Mouse (Mus musculus): Measurements from ENCODE around the gene Fhod1. TPM values are rescaled to one million over a fixed set of nuclear protein-coding genes. Genes with fewer than 3 reads are reported as not detected.

The Fhod1 gene
- polyA plus RNA-seq, 1 experiment = 78.6 TPM

GRCm38 (mm10) chr8:105372473-105372872, 24.7 kb upstream of the Fhod1 start:
- no peak for TF ChIP-seq FLI1 (IDR thresholded peaks at IDR 0.05; ENCODE audit: low read length)
- TF ChIP-seq GATA1 (IDR thresholded peaks at IDR 0.05; ENCODE audit: borderline replicate concordance, low read length) = no peak
- H3K9me3 ChIP-seq = peaks cover 14% of the 10 kb centered on the region
- H3K4me1 ChIP-seq = peaks cover 16% of the 10 kb centered on the region
- H3K36me3 ChIP-seq (replicated peaks; ENCODE audit: low read length) = peaks cover 2% of the 10 kb centered on the region
- H3K27me3 ChIP-seq (replicated peaks) = peaks cover 92% of the 10 kb centered on the region
- H3K4me3 ChIP-seq (replicated peaks) = no peak overlapping the region

- TF ChIP-seq GATA1 (IDR thresholded peaks at IDR 0.05; ENCODE audit: borderline replicate concordance, low read length) (no peak), FLI1 (IDR thresholded peaks at IDR 0.05; ENCODE audit: low read length) (no peak)
- Histone ChIP-seq H3K27me3 (replicated peaks) (peaks cover 47% of the 10 kb centered on the region), H3K36me3 (replicated peaks; ENCODE audit: low read length) (peaks cover 2% of the 10 kb centered on the region), H3K4me1 (peaks cover 18% of the 10 kb centered on the region), H3K9me3 (no peaks in the 10 kb centered on the region; the same call in 1 of the 2 replicates), H3K4me3 (replicated peaks) (no peak overlapping the region)
Observed at GRCm38 (mm10) chr8:105367107-105367506, 19.4 kb upstream of the Fhod1 start.

- no peak overlapping the region for H3K4me3 ChIP-seq (replicated peaks)
- H3K9me3 ChIP-seq = no peaks in the 10 kb centered on the region
- TF ChIP-seq FLI1 (IDR thresholded peaks at IDR 0.05; ENCODE audit: low read length) (no peak), GATA1 (IDR thresholded peaks at IDR 0.05; ENCODE audit: borderline replicate concordance, low read length) (no peak)
- peaks cover 19% of the 10 kb centered on the region for H3K27me3 ChIP-seq (replicated peaks)
- H3K36me3 ChIP-seq (replicated peaks; ENCODE audit: low read length) = peaks cover 2% of the 10 kb centered on the region
- H3K4me1 ChIP-seq = peaks cover 32% of the 10 kb centered on the region
Observed at GRCm38 (mm10) chr8:105361751-105362702, 14.3 kb upstream of the Fhod1 start.

- TF ChIP-seq FLI1 (IDR thresholded peaks at IDR 0.05; ENCODE audit: low read length) (no peak), GATA1 (IDR thresholded peaks at IDR 0.05; ENCODE audit: borderline replicate concordance, low read length) (no peak)
- H3K27me3 ChIP-seq (replicated peaks) = peaks cover 27% of the 10 kb centered on the region
- peaks cover 13% of the 10 kb centered on the region for H3K36me3 ChIP-seq (replicated peaks; ENCODE audit: low read length)
Observed at GRCm38 (mm10) chr8:105359646-105360045, 11.9 kb upstream of the Fhod1 start.

GRCm38 (mm10) chr8:105359208-105359607, 11.5 kb upstream of the Fhod1 start:
- H3K27me3 ChIP-seq (replicated peaks) = peaks cover 23% of the 10 kb centered on the region
- peak overlapping the region; percentile 15 for H3K4me3 ChIP-seq (replicated peaks)
- TF ChIP-seq GATA1 (IDR thresholded peaks at IDR 0.05; ENCODE audit: borderline replicate concordance, low read length) (no peak), FLI1 (IDR thresholded peaks at IDR 0.05; ENCODE audit: low read length) (no peak)
- H3K4me1 ChIP-seq = peaks cover 54% of the 10 kb centered on the region
- H3K36me3 ChIP-seq (replicated peaks; ENCODE audit: low read length) = peaks cover 13% of the 10 kb centered on the region
- H3K9me3 ChIP-seq = no peaks in the 10 kb centered on the region

More at GRCm38 (mm10) chr8:105359646-105360045, 11.9 kb upstream of the Fhod1 start:
- no peaks in the 10 kb centered on the region for H3K9me3 ChIP-seq
- no peak overlapping the region for H3K4me3 ChIP-seq (replicated peaks)
- peaks cover 50% of the 10 kb centered on the region for H3K4me1 ChIP-seq

GRCm38 (mm10) chr8:105356681-105357080, 8.9 kb upstream of the Fhod1 start:
- Histone ChIP-seq H3K4me3 (replicated peaks) (no peak overlapping the region), H3K36me3 (replicated peaks; ENCODE audit: low read length) (peaks cover 13% of the 10 kb centered on the region), H3K4me1 (peaks cover 41% of the 10 kb centered on the region), H3K9me3 (no peaks in the 10 kb centered on the region), H3K27me3 (replicated peaks) (peaks cover 29% of the 10 kb centered on the region)
- TF ChIP-seq GATA1 (IDR thresholded peaks at IDR 0.05; ENCODE audit: borderline replicate concordance, low read length) (no peak), FLI1 (IDR thresholded peaks at IDR 0.05; ENCODE audit: low read length) (no peak)

GRCm38 (mm10) chr8:105355179-105356024, 7.6 kb upstream of the Fhod1 start:
- Histone ChIP-seq H3K9me3 (no peaks in the 10 kb centered on the region), H3K4me1 (peaks cover 42% of the 10 kb centered on the region), H3K4me3 (replicated peaks) (peak overlapping the region; percentile 31), H3K36me3 (replicated peaks; ENCODE audit: low read length) (peaks cover 13% of the 10 kb centered on the region), H3K27me3 (replicated peaks) (peaks cover 41% of the 10 kb centered on the region)
- TF ChIP-seq FLI1 (IDR thresholded peaks at IDR 0.05; ENCODE audit: low read length) (no peak), GATA1 (IDR thresholded peaks at IDR 0.05; ENCODE audit: borderline replicate concordance, low read length) (no peak)

GRCm38 (mm10) chr8:105354549-105354948, 6.8 kb upstream of the Fhod1 start:
- Histone ChIP-seq H3K9me3 (no peaks in the 10 kb centered on the region), H3K27me3 (replicated peaks) (peaks cover 49% of the 10 kb centered on the region), H3K36me3 (replicated peaks; ENCODE audit: low read length) (peaks cover 13% of the 10 kb centered on the region), H3K4me3 (replicated peaks) (no peak overlapping the region), H3K4me1 (peaks cover 48% of the 10 kb centered on the region)
- TF ChIP-seq GATA1 (IDR thresholded peaks at IDR 0.05; ENCODE audit: borderline replicate concordance, low read length) (no peak), FLI1 (IDR thresholded peaks at IDR 0.05; ENCODE audit: low read length) (no peak)

GRCm38 (mm10) chr8:105353583-105354135, 5.9 kb upstream of the Fhod1 start:
- Histone ChIP-seq H3K36me3 (replicated peaks; ENCODE audit: low read length) (peaks cover 11% of the 10 kb centered on the region), H3K4me3 (replicated peaks) (no peak overlapping the region), H3K27me3 (replicated peaks) (peaks cover 53% of the 10 kb centered on the region), H3K4me1 (peaks cover 51% of the 10 kb centered on the region), H3K9me3 (no peaks in the 10 kb centered on the region)
- TF ChIP-seq FLI1 (IDR thresholded peaks at IDR 0.05; ENCODE audit: low read length) = no peak
- TF ChIP-seq GATA1 (IDR thresholded peaks at IDR 0.05; ENCODE audit: borderline replicate concordance, low read length) = no peak
